ENCODE assay signal across 10 mouse cellular contexts in the genomic region with DNA sequence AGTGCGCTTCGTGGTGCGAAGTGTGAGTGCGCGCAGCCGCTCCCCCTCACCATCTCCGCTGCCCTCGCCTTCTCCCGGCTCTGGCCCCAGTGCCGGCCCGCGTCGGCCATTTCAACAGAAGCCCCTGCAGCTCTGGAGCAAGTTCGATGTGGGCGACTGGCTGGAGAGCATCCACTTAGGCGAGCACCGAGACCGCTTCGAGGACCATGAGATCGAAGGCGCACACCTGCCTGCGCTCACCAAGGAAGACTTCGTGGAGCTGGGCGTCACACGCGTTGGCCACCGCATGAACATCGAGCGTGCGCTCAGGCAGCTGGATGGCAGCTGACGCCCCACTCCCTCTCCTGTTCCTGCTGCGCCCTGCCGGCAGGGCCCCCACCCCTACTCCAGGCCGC. TPM values are rescaled to one million over a fixed set of nuclear protein-coding genes. Genes with fewer than 3 reads are reported as not detected.
A peak's percentile ranks its signal among the peaks of the same experiment; 100 is the strongest.
DNase-seq lines count a peak whose midpoint lies in the region; ATAC-seq and TF ChIP-seq lines count a peak whose summit lies in the region.
"Had no signal": no experiment of that assay in that cellular context is flagged by ENCODE, and none has a peak within 500 bp of the region (broad histone marks: within the 10 kb centered on the region; RNA-seq: fewer than 3 reads in every experiment).

No protein-coding gene starts in this region.

- peaks cover 17% of the 10 kb centered on the region; the same call in 1 of the 2 replicates for H3K36me3 ChIP-seq in heart, embryonic 10.5 days
- no peaks in the 10 kb centered on the region for H3K36me3 ChIP-seq in E14TG2a.4 (ENCODE audit: insufficient read depth, low read length)
- H3K36me3 ChIP-seq in forebrain, embryonic 11.5 days (ENCODE audit: control insufficient read depth, insufficient read depth, low read length): no peaks in the 10 kb centered on the region

- 10% methylated on average over 34 of the region's 34 CpGs for WGBS in heart, embryonic 10.5 days
- 2% methylated on average over 32 of the region's 34 CpGs for WGBS in forebrain, embryonic 11.5 days

- no peak for ATAC-seq in forebrain, embryonic 11.5 days (replicated peaks; ENCODE audit: low FRiP score)

- TF ChIP-seq CTCF in E14TG2a.4 (conservative IDR thresholded peaks at IDR 0.05; ENCODE audit: low read length): no peak

- H3K9me3 ChIP-seq in heart, embryonic 10.5 days: no peaks in the 10 kb centered on the region
- H3K9me3 ChIP-seq in E14TG2a.4 (ENCODE audit: low read length): no peaks in the 10 kb centered on the region
- no peaks in the 10 kb centered on the region for H3K9me3 ChIP-seq in forebrain, embryonic 11.5 days (ENCODE audit: control insufficient read depth, low read length)

- H3K4me1 ChIP-seq in heart, embryonic 10.5 days: peaks cover 38% of the 10 kb centered on the region
- peaks cover 64% of the 10 kb centered on the region for H3K4me1 ChIP-seq in E14TG2a.4 (replicated peaks; ENCODE audit: low read depth, low read length)
- peaks cover 2% of the 10 kb centered on the region; the same call in 1 of the 2 replicates for H3K4me1 ChIP-seq in forebrain, embryonic 11.5 days (replicated peaks; ENCODE audit: control insufficient read depth, insufficient read depth, low read length)

- H3K27me3 ChIP-seq in heart, embryonic 10.5 days (ENCODE audit: insufficient read depth, poor library complexity, severe bottlenecking): peaks cover 52% of the 10 kb centered on the region
- peaks cover 46% of the 10 kb centered on the region for H3K27me3 ChIP-seq in E14TG2a.4 (ENCODE audit: insufficient read depth, low read length)
- H3K27me3 ChIP-seq in forebrain, embryonic 11.5 days (ENCODE audit: control insufficient read depth, insufficient read depth, low read length): peaks cover 29% of the 10 kb centered on the region

- H3K9ac ChIP-seq in forebrain, embryonic 11.5 days (ENCODE audit: low read length): no peak overlapping the region

- intact Hi-C loops in heart, postnatal 25 days (cut with DNase I): no loop called here
- intact Hi-C loops in left cerebral cortex, postnatal 36 days (cut with DNase I): loop anchor here (2.0 kb wide), 1 partner anchor 57 kb away; no protein-coding TSS in a partner anchor

- peak overlapping the region; percentile 53 for H3K4me3 ChIP-seq in heart, embryonic 10.5 days
- H3K4me3 ChIP-seq in E14TG2a.4 (replicated peaks; ENCODE audit: low read length): peak overlapping the region; percentile 72
- H3K4me3 ChIP-seq in forebrain, embryonic 11.5 days (ENCODE audit: low read depth, low read length): peak overlapping the region; percentile 6; the same call in 1 of the 2 replicates

- H3K4me2 ChIP-seq in forebrain, embryonic 11.5 days (ENCODE audit: low read depth, low read length, severe bottlenecking): peak overlapping the region; percentile 33

- H3K27ac ChIP-seq in heart, embryonic 10.5 days: peak overlapping the region; percentile 22; the same call in 1 of the 2 replicates
- no peak overlapping the region for H3K27ac ChIP-seq in forebrain, embryonic 11.5 days (ENCODE audit: low read depth, low read length)

- no peak for DNase-seq in heart, embryonic 10.5 days (ENCODE audit: low spot score)
- DNase-seq in heart, postnatal 25 days (ENCODE audit: low spot score): no peak
- no peak for DNase-seq in forebrain, embryonic 11.5 days (ENCODE audit: low spot score)
- DNase-seq in mesoderm, embryonic 11.5 days (ENCODE audit: low read depth, low spot score): peak; percentile 40
- no peak for DNase-seq in adrenal gland, postnatal 25 days
- DNase-seq in left cerebral cortex, postnatal 36 days (ENCODE audit: low spot score in 2 of 2): no peak
- no peak for DNase-seq in spleen, adult 18-20 months
- DNase-seq: kidney, adult 11 months had no signal

RNA-seq across cellular contexts. Expression of gene Acr, which starts 10.1 kb away (rescaled TPM):
- 0.16 and 0.17 TPM in 2 replicates for polyA plus RNA-seq in heart, embryonic 10.5 days (2016; fragmentation: Nextera tagmentation; extraction: Ambion mirVana)
- under 1 TPM in 1 of 2 experiments, not detected in 1; 0.36 TPM for total RNA-seq in heart, postnatal 25 days (2021)
- polyA plus RNA-seq in forebrain, embryonic 11.5 days (2014; fragmentation: Nextera tagmentation; extraction: Ambion mirVana): 0.65 and 0.84 TPM in 2 replicates
- 0.46 TPM in 1 of 2 replicates, not detected in the other for total RNA-seq in adrenal gland, postnatal 25 days (2021)
- 1 to 10 TPM in 1 of 2 experiments, under 1 TPM in 1; 0.91 to 2.3 TPM for total RNA-seq in left cerebral cortex, postnatal 36 days (2021)
- total RNA-seq: CH12.LX had no signal

RNA-seq across cellular contexts. Expression of gene Rabl2, which starts 33.7 kb away (rescaled TPM):
- 23.2 and 35.1 TPM in 2 replicates for polyA plus RNA-seq in heart, embryonic 10.5 days (2016; fragmentation: Nextera tagmentation; extraction: Ambion mirVana)
- total RNA-seq in heart, postnatal 25 days (2021): 1 to 10 TPM; 3.5 to 7.5 TPM
- 76.4 and 76.7 TPM in 2 replicates for polyA plus RNA-seq in forebrain, embryonic 11.5 days (2014; fragmentation: Nextera tagmentation; extraction: Ambion mirVana)
- 13.2 and 16.2 TPM in 2 replicates for total RNA-seq in adrenal gland, postnatal 25 days (2021)
- 10 to 100 TPM; 30.4 to 42.5 TPM for total RNA-seq in left cerebral cortex, postnatal 36 days (2021)

RNA-seq across cellular contexts. Expression of gene Shank3, which starts 58.6 kb away (rescaled TPM):
- polyA plus RNA-seq in heart, embryonic 10.5 days (2016; fragmentation: Nextera tagmentation; extraction: Ambion mirVana): 2.1 and 2.6 TPM in 2 replicates
- 10 to 100 TPM; 48.2 to 53.3 TPM for total RNA-seq in heart, postnatal 25 days (2021)
- 3.8 and 4.9 TPM in 2 replicates for polyA plus RNA-seq in forebrain, embryonic 11.5 days (2014; fragmentation: Nextera tagmentation; extraction: Ambion mirVana)
- total RNA-seq in adrenal gland, postnatal 25 days (2021): 34.3 and 52.2 TPM in 2 replicates
- total RNA-seq in left cerebral cortex, postnatal 36 days (2021): 100 to 1,000 TPM; 196 to 229 TPM
- total RNA-seq: CH12.LX had no signal

Comparison
In these comparisons a context has a peak if more than half of its experiments do, and no peak if none do; other contexts are left out.
1. H3K4me3 ChIP-seq: peak in every context shown above with its lines; median percentile 72 in E14TG2a.4; 53 in heart, embryonic 10.5 days; 6 in forebrain, embryonic 11.5 days.